Mouse (Mus musculus): ENCODE data around the gene Kremen1. TPM values are rescaled to one million over a fixed set of nuclear protein-coding genes. Genes with fewer than 3 reads are reported as not detected.

Kremen1 gene
- total RNA-seq, 1 experiment from 2014 or later, result 2.8 TPM

- ATAC-seq (replicated peaks; ENCODE audit: low read depth, poor library complexity, severe bottlenecking), result no peak
These were observed 8.6 kb upstream of the Kremen1 start for GRCm38 (mm10) chr11:5269846-5270461.

DNA sequence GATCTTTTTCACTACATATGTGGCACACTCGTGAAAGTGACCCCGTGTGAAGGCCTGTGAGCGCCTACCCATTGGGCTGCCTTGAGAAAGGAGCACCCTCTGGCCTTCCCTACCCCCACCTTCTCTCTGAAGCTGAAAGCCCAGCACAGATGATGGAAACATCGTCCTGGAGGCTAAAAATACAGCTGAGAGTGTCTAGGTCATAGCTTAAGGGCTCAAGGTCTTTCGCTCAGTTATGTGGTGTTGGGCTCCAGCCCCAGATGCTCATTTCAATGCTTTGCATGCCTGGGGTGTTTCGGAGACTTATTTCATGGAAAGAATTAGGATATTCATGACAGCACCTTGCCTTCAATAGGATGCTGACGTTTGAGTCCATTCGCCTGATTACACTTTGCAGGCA lies 4.4 kb upstream of the Kremen1 start:
- ATAC-seq (replicated peaks; ENCODE audit: low read depth, poor library complexity, severe bottlenecking), result no peak

DNA sequence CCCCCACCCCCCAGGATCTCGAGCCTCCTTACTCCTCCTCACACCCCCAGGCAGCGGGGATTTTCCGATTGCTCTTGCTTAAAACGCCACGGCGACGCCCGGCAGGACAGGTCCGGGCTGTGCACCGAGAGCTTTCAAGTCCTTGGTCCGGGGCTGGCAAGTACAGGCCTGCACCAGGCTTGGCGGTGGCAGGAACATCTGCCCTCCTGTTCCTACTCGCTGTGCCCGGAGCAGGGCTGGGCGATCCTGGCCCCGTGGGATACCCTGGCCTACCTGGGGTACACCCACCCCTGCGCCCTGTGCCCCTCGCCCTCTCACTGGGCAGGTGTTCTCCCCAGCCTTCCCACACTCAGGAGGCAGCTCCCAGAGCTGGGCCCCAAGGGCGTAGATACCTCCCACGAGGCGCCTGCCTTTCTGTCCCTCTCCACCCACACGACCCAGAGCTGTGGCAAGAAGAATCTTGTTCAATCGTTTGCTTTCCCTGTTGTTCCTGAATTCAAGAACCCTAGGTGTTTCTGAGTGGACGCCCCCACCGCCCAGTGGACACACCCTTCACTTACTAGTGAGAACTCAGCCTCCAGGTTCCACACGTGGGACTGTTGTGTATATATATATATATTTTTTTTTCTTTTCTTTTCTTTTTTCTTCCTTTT lies 1.8 kb upstream of the Kremen1 start:
- no peak for ATAC-seq (replicated peaks; ENCODE audit: low read depth, poor library complexity, severe bottlenecking)

DNA sequence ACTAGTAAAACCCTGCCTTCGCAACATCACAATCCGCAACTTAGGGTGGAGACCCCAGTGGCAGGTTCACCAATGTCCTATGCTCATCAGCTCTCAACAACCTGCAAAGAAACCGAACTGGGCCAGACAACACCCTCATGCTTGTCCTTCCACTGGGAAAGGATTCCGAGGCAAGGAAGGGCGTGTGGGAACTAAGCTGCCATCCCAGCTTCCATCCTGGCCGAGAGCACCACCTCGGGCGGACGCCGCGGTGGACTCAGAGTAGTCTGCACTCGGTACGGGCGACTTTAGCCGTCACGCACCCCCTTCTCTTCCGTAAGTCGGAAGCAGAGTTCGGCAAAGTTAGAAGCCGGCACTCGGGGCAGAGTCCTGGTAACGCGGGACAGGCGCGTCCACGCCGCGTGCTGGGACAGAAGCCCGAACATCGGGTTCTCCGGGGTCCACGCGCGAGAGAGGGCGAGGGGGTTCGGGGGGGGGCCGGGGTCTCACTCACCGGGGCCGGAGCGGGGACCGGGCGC lies 357 bp downstream of the Kremen1 start:
- ATAC-seq (replicated peaks; ENCODE audit: low read depth, poor library complexity, severe bottlenecking), result peak; percentile 47; the same call in 1 of the 2 replicates

DNA sequence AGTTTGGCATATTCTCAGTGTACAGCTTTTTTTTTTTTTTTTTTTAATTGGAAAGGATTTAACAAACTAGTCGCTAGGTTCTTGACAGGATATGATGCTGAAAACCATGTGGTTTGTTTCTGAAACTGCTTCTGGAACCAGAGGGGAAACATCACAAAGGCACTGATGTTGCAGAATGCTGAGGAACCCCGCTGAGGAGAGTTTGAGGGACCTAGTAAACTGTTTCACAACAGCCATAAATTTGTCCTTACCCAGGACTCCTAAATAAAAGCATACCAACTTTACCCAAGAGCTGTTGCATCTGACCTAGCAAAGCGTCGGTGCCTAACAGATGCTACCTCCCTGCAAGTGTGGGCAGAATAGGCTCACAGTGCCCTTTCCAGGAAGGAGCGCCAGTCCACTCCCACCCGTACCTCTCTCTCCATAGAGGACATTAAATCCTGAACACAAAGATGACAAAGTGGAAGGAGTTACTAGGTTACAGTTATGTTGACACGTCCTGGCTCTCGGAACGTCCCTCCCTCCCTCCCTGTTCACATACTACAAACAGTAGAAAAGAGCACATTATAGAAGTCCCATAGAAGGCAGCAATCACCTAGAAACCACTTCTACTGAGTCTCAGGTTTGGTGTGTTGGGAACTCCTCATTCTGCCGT lies 1.3 kb downstream of the Kremen1 start:
- no peak for ATAC-seq (replicated peaks; ENCODE audit: low read depth, poor library complexity, severe bottlenecking)

- no peak for ATAC-seq (replicated peaks; ENCODE audit: low read depth, poor library complexity, severe bottlenecking)
These were observed 3.3 kb downstream of the Kremen1 start for GRCm38 (mm10) chr11:5258036-5258435.

GRCm38 (mm10) chr11:5257151-5257862 lies 4.1 kb downstream of the Kremen1 start:
- no peak for ATAC-seq (replicated peaks; ENCODE audit: low read depth, poor library complexity, severe bottlenecking)

DNA sequence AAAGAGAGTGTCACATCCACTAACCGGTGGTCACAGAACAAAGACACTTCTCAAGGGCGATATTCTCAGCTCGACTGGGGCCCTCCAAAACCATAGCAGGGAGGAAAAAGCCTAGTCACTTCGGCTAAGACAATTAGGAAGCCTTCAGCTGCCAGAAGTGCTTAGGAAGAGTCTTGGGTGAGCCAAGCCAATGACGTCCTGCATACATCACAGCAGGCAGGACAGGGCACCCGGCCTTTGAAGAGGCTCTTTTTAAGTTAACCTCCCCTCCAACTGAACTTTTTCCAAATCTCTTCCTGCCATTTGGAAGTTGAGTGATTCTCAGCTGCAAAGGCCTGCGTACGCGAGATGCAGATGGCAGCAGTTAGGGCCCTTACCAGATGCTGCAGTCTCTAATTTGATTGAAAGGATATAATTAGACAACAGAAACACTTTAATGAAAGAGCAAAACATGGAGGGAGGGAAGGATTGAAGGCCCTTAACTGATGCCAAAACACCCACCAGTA lies 5.8 kb downstream of the Kremen1 start:
- ATAC-seq (replicated peaks; ENCODE audit: low read depth, poor library complexity, severe bottlenecking), result no peak

DNA sequence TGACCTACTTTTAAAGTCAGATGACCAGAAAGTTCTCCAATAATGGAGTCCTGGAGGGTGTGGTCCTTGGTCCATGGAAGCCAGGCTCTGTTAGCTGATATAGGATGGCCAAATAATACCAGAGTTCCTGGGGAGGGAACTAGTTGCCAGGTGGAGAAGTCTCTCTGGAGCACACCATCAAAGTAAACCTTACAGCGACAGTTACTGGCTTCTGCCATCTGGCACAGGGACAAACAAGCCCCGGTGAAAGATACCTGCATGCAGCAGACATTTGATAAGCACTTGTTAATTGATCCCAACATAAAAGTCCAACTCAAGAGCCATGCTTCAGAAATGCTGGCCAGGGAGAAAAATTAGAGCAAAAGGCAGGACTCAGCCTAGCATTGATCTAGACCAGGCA lies 7.3 kb downstream of the Kremen1 start:
- ATAC-seq (replicated peaks; ENCODE audit: low read depth, poor library complexity, severe bottlenecking), result no peak

DNA sequence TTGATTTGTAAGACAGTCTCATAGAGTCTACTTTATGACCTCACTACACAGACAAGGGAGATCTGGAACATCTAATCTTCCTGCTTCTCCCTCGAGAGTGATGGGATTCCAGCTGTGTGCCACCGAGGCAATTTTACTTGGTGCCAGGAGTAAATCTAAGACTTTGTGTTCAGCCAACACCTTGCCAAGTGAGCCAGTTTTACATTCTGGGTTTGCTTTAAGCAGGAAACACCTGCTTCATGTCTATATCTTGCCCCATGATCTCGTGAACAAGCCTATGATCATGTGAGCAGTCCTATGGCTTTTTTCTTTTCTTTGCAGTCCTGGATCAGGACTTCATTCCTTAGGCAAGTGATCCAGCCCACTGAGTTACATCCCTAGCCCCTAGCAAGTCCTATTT lies 7.8 kb downstream of the Kremen1 start:
- ATAC-seq (replicated peaks; ENCODE audit: low read depth, poor library complexity, severe bottlenecking), result no peak

- no peak for ATAC-seq (replicated peaks; ENCODE audit: low read depth, poor library complexity, severe bottlenecking)
These were observed 8.6 kb downstream of the Kremen1 start for GRCm38 (mm10) chr11:5252727-5253126.

- ATAC-seq (replicated peaks; ENCODE audit: low read depth, poor library complexity, severe bottlenecking), result no peak
These were observed 10.2 kb downstream of the Kremen1 start for GRCm38 (mm10) chr11:5251112-5251511.

DNA sequence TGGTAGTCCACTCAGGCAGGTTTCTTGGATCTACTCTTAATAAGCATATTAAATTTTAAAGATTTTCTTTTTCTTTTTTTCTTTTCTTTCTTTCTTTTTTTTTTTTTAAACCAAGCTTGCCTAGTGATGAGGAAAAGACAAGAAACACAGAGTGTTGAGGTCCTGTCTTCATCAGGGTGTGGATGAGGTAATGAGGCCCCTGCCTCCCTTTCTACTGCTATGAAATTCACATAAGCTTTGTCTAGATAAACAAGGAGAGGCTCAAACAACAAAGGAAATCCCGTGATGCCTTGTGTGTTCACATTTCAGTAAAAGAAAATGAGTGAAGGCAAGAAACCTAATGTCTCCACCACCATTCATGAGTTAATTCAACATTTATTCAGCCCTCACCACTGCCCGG lies 13.2 kb downstream of the Kremen1 start:
- no peak for ATAC-seq (replicated peaks; ENCODE audit: low read depth, poor library complexity, severe bottlenecking)

DNA sequence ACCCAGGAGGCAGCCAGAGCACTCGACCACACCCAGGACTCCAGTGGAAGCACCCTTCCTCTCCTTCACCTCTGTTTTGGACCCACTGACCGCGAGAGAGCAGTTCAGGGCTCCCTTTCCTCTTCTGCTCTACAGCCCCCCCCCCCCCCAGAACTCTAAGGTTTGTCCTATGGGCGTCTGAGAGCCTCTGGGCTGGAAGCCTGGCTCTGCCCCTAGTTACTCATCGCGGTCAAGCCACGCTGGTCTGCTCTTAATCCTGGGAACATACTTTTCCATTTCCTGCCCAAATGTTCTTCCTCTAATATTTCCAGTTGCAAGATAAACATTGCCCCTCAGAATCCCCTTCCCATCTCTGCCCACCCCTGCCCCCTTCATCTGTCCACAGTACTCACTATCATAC lies 15.9 kb downstream of the Kremen1 start:
- ATAC-seq (replicated peaks; ENCODE audit: low read depth, poor library complexity, severe bottlenecking), result no peak

- ATAC-seq (replicated peaks; ENCODE audit: low read depth, poor library complexity, severe bottlenecking), result no peak
These were observed 16.6 kb downstream of the Kremen1 start for GRCm38 (mm10) chr11:5244749-5245130.

DNA sequence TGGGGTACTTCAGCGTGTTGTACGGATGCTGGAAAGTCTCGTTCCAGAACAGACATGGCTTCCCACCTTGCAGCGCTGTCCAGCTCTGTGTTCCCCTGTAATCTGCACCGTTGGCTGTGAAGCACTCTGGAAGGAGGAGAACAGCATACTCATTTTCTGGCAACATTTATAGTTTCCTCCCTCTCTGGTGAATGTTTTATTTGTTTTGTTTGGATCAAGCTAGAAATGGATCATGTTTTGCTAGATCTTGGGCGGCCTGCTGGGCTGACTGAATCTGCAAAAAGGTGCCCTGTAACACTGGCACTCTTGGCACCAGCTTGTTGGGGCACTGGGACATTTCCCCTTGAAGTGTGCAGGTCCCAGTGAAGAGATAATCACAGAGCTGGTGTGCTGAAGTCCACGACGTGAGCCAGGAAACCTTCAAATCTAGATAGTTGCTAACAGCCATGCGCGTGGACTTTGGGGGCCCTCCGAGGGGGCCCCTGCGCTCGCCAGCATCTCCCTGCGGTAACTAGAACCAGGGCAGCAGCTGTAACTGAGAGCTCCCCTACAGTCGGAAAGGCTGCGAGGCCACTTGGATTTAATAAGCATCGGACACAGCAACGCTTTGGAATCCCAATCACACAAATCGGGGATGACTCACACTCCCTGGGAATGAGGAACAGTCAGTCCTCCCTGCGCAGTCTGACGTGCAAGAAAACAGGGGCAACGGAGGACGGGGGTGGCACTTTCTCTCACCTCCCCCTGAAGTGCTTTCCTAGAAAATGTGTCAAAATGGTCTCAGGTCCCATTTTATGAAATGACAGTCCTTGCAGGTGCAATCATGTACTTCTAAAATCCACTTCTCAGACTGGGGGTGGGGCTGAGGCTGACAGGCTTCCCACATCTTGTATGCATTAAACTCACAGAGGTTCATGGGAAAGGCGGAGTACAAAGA lies 17.3 kb downstream of the Kremen1 start:
- no peak for ATAC-seq (replicated peaks; ENCODE audit: low read depth, poor library complexity, severe bottlenecking)

- no peak for ATAC-seq (replicated peaks; ENCODE audit: low read depth, poor library complexity, severe bottlenecking)
These were observed 18.1 kb downstream of the Kremen1 start for GRCm38 (mm10) chr11:5243208-5243607.

DNA sequence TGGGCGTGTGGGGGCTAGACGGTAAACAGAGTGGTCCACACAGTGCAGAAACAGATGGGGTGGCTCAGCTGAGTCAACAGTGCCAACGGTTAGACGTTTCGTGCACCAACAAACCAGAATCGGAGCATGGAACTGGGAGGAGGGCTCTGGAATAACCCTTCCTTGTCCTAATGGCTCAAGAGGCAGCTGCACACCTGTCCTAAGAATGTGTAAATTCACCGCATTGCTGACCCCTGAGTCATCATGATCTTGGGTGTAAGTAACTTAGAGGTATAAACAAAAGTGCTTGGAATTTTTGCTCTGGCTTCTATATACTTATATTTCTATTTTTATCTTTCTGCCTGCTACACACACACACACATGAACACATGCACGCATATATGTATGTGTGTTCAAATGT lies 19.2 kb downstream of the Kremen1 start:
- no peak for ATAC-seq (replicated peaks; ENCODE audit: low read depth, poor library complexity, severe bottlenecking)
